8 mouse cellular contexts compared by ENCODE assay signal in genomic region chr2:28525943-28526876, GRCm38 (mm10). TPM values are rescaled to one million over a fixed set of nuclear protein-coding genes. Genes with fewer than 3 reads are reported as not detected.
DNase-seq lines count a peak whose midpoint lies in the region; ATAC-seq and TF ChIP-seq lines count a peak whose summit lies in the region.

No protein-coding gene starts in this region.

- 66% methylated on average over 12 of the region's 12 CpGs for WGBS in liver, adult 2 months
- WGBS in forebrain, embryonic 12.5 days = 44% methylated on average over 12 of the region's 12 CpGs
- WGBS in intestine, embryonic 16.5 days = 21% methylated on average over 12 of the region's 12 CpGs

- no peak overlapping the region for H3ac ChIP-seq in myocyte (ENCODE audit: control insufficient read depth, insufficient read length)

- TF ChIP-seq POLR2A in liver, adult 2 months (IDR thresholded peaks at IDR 0.05; ENCODE audit: extremely low read depth, insufficient read depth, low read length) = no peak
- TF ChIP-seq POLR2A in myocyte (IDR thresholded peaks at IDR 0.05; ENCODE audit: insufficient read length, low read depth) = no peak

- H3K4me2 ChIP-seq in forebrain, embryonic 12.5 days = peak overlapping the region; percentile 30; the same call in 1 of the 2 replicates
- peak overlapping the region; percentile 19 for H3K4me2 ChIP-seq in intestine, embryonic 16.5 days (ENCODE audit: low read depth, low read length)
- H3K4me2 ChIP-seq in myocyte (ENCODE audit: low read depth) = peak overlapping the region; percentile 49

- no peaks in the 10 kb centered on the region for H3K79me2 ChIP-seq in liver, adult 2 months (ENCODE audit: control insufficient read depth, insufficient read depth, low read length)
- no peaks in the 10 kb centered on the region for H3K79me2 ChIP-seq in myocyte (ENCODE audit: control insufficient read depth, insufficient read depth)

- DNase-seq in liver, adult 2 months (ENCODE audit: extremely low read depth, low read depth, low spot score) = no peak
- DNase-seq in liver (no peak), adipocyte (ENCODE audit: low spot score) (peak; percentile 53)
- DNase-seq in layer of hippocampus, adult 18-20 months (ENCODE audit: low spot score in 2 of 2) = no peak
- DNase-seq in ovary, postnatal 10 days (ENCODE audit: low spot score) = no peak

- no peaks in the 10 kb centered on the region; the same call in 1 of the 2 replicates for H3K4me1 ChIP-seq in liver, adult 2 months (ENCODE audit: control insufficient read depth, insufficient read depth, low read length)
- peaks cover 76% of the 10 kb centered on the region for H3K4me1 ChIP-seq in forebrain, embryonic 12.5 days
- H3K4me1 ChIP-seq in intestine, embryonic 16.5 days (ENCODE audit: control insufficient read depth, insufficient read depth, low read length) = peaks cover 41% of the 10 kb centered on the region

- H3K9me3 ChIP-seq in forebrain, embryonic 12.5 days = no peaks in the 10 kb centered on the region
- no peaks in the 10 kb centered on the region for H3K9me3 ChIP-seq in intestine, embryonic 16.5 days (ENCODE audit: control insufficient read depth, low read length)

- no peaks in the 10 kb centered on the region for H3K27me3 ChIP-seq in liver, adult 2 months (ENCODE audit: control insufficient read depth, insufficient read depth, low read length)
- H3K27me3 ChIP-seq in forebrain, embryonic 12.5 days = no peaks in the 10 kb centered on the region
- H3K27me3 ChIP-seq in intestine, embryonic 16.5 days (replicated peaks; ENCODE audit: control insufficient read depth, insufficient read depth, low read length) = no peaks in the 10 kb centered on the region
- H3K27me3 ChIP-seq in myocyte (ENCODE audit: control insufficient read depth, insufficient read depth, insufficient read length) = no peaks in the 10 kb centered on the region

- H3K36me3 ChIP-seq in liver, adult 2 months (ENCODE audit: control insufficient read depth, insufficient read depth, low read length) = no peaks in the 10 kb centered on the region
- no peaks in the 10 kb centered on the region for H3K36me3 ChIP-seq in forebrain, embryonic 12.5 days (replicated peaks)
- no peaks in the 10 kb centered on the region for H3K36me3 ChIP-seq in intestine, embryonic 16.5 days (ENCODE audit: control insufficient read depth, insufficient read depth, low read length)
- H3K36me3 ChIP-seq in myocyte (ENCODE audit: control insufficient read depth, insufficient read depth) = no peaks in the 10 kb centered on the region

- peak overlapping the region; percentile 78 for H3K27ac ChIP-seq in liver, adult 2 months (replicated peaks; ENCODE audit: insufficient read depth, low read depth, low read length)
- H3K27ac ChIP-seq in forebrain, embryonic 12.5 days = peak overlapping the region; percentile 89
- peak overlapping the region; percentile 83 for H3K27ac ChIP-seq in intestine, embryonic 16.5 days (ENCODE audit: low read length)

- ATAC-seq in forebrain, embryonic 12.5 days (ENCODE audit: low FRiP score) = peak; percentile 32; the same call in 1 of the 2 replicates
- peak; percentile 36 for ATAC-seq in intestine, embryonic 16.5 days

- H3K4me3 ChIP-seq in liver, adult 2 months (ENCODE audit: insufficient read depth, low read depth, low read length) = no peak overlapping the region
- H3K4me3 ChIP-seq in forebrain, embryonic 12.5 days (replicated peaks) = no peak overlapping the region
- 0 out of 2 replicates have a peak overlapping the region, but pooled peaks have one; percentile 1 for H3K4me3 ChIP-seq in intestine, embryonic 16.5 days (ENCODE audit: low read length)
- no peak overlapping the region for H3K4me3 ChIP-seq in myocyte

- no peak overlapping the region for H3K9ac ChIP-seq in liver, adult 2 months (ENCODE audit: low read depth, low read length)
- H3K9ac ChIP-seq in forebrain, embryonic 12.5 days = peak overlapping the region; percentile 45
- H3K9ac ChIP-seq in intestine, embryonic 16.5 days (ENCODE audit: low read depth, low read length) = peak overlapping the region; percentile 37

- TF ChIP-seq CTCF in liver, adult 2 months (IDR thresholded peaks at IDR 0.05; ENCODE audit: low read depth, low read length) = peak; percentile 24; the same call in 1 of the 2 replicates

TF ChIP-seq in myocyte, 11 proteins besides CTCF, POLR2A, EP300 and RAD21:
- no peak for TF ChIP-seq SRF (IDR thresholded peaks at IDR 0.05; ENCODE audit: control insufficient read depth, insufficient read length, low read depth)
- no peak for TF ChIP-seq POLR2AphosphoS2 (IDR thresholded peaks at IDR 0.05; ENCODE audit: insufficient read length, low read depth)
- no peak for TF ChIP-seq TCF3 (IDR thresholded peaks at IDR 0.05; ENCODE audit: insufficient read length, low read depth)
- TF ChIP-seq REST (IDR thresholded peaks at IDR 0.05; ENCODE audit: insufficient read depth, insufficient read length) = no peak
- no peak for TF ChIP-seq E2F4 (IDR thresholded peaks at IDR 0.05; ENCODE audit: insufficient read depth)
- no peak for TF ChIP-seq MAX (IDR thresholded peaks at IDR 0.05; ENCODE audit: low read depth)
- TF ChIP-seq MYOG (IDR thresholded peaks at IDR 0.05; ENCODE audit: control insufficient read depth in 1 of 3, insufficient read depth in 1 of 3, insufficient read length in 2 of 3, low read depth in 2 of 3) = no peak
- no peak for TF ChIP-seq USF1 (IDR thresholded peaks at IDR 0.05; ENCODE audit: low read depth)
- TF ChIP-seq TCF12 (IDR thresholded peaks at IDR 0.05; ENCODE audit: insufficient read depth, poor library complexity, severe bottlenecking) = no peak
- no peak for TF ChIP-seq CEBPB (IDR thresholded peaks at IDR 0.05; ENCODE audit: insufficient read depth, poor library complexity, severe bottlenecking)
- no peak for TF ChIP-seq MYOD1 (IDR thresholded peaks at IDR 0.05; ENCODE audit: control insufficient read depth in 1 of 3, insufficient read length in 2 of 3, low read depth in 2 of 3)

RNA-seq across cellular contexts. Expression of gene Ralgds, which starts 13.3 kb away (rescaled TPM):
- total RNA-seq in liver, adult 2 months (2014; rRNA removed) = 1.1 and 1.7 TPM in 2 replicates
- 1.5 and 3.0 TPM in 2 replicates for polyA plus RNA-seq in liver, adult 2 months (2012; rRNA removed)
- 55.2 and 62.6 TPM in 2 replicates for polyA plus RNA-seq in forebrain, embryonic 12.5 days (2016; fragmentation: Nextera tagmentation; extraction: Ambion mirVana)
- 19.1 and 21.5 TPM in 2 replicates for polyA plus RNA-seq in intestine, embryonic 16.5 days (2015; fragmentation: Nextera tagmentation; extraction: Ambion mirVana)
- 24.2 TPM for polyA plus RNA-seq in myocyte (2012; fragmentation: generic; extraction: Trizol)
- total RNA-seq in layer of hippocampus, adult 18-20 months (2021) = 100 to 1,000 TPM; 127 to 132 TPM

RNA-seq across cellular contexts. Expression of gene Gm10134, which starts 20.3 kb away (rescaled TPM):
- total RNA-seq in liver, adult 2 months (2014; rRNA removed) = not detected in 2 replicates
- polyA plus RNA-seq in liver, adult 2 months (2012; rRNA removed) = not detected in 2 replicates
- 0.61 and 0.64 TPM in 2 replicates for polyA plus RNA-seq in forebrain, embryonic 12.5 days (2016; fragmentation: Nextera tagmentation; extraction: Ambion mirVana)
- 7.4 and 10.3 TPM in 2 replicates for polyA plus RNA-seq in intestine, embryonic 16.5 days (2015; fragmentation: Nextera tagmentation; extraction: Ambion mirVana)
- polyA plus RNA-seq in myocyte (2012; fragmentation: generic; extraction: Trizol) = not detected
- total RNA-seq in layer of hippocampus, adult 18-20 months (2021) = 1 to 10 TPM; 1.0 to 1.8 TPM

RNA-seq across cellular contexts. Expression of gene Gbgt1, which starts 29.5 kb away (rescaled TPM):
- total RNA-seq in liver, adult 2 months (2014; rRNA removed) = 0.65 and 1.7 TPM in 2 replicates
- polyA plus RNA-seq in liver, adult 2 months (2012; rRNA removed) = 0.66 and 0.86 TPM in 2 replicates
- 0.32 TPM in 2 replicates for polyA plus RNA-seq in forebrain, embryonic 12.5 days (2016; fragmentation: Nextera tagmentation; extraction: Ambion mirVana)
- 4.4 and 4.6 TPM in 2 replicates for polyA plus RNA-seq in intestine, embryonic 16.5 days (2015; fragmentation: Nextera tagmentation; extraction: Ambion mirVana)
- not detected for polyA plus RNA-seq in myocyte (2012; fragmentation: generic; extraction: Trizol)
- 1 to 10 TPM; 1.5 to 2.2 TPM for total RNA-seq in layer of hippocampus, adult 18-20 months (2021)

RNA-seq across cellular contexts. Expression of gene Cel, which starts 37.0 kb away (rescaled TPM):
- 19.2 and 70.5 TPM in 2 replicates for total RNA-seq in liver, adult 2 months (2014; rRNA removed)
- 0.11 and 0.37 TPM in 2 replicates for polyA plus RNA-seq in liver, adult 2 months (2012; rRNA removed)
- not detected in 2 replicates for polyA plus RNA-seq in forebrain, embryonic 12.5 days (2016; fragmentation: Nextera tagmentation; extraction: Ambion mirVana)
- 383 and 542 TPM in 2 replicates for polyA plus RNA-seq in intestine, embryonic 16.5 days (2015; fragmentation: Nextera tagmentation; extraction: Ambion mirVana)
- polyA plus RNA-seq in myocyte (2012; fragmentation: generic; extraction: Trizol) = not detected
- total RNA-seq in layer of hippocampus, adult 18-20 months (2021) = not detected

RNA-seq across cellular contexts. Expression of gene Gtf3c5, which starts 57.3 kb away (rescaled TPM):
- total RNA-seq in liver, adult 2 months (2014; rRNA removed) = 2.9 and 3.1 TPM in 2 replicates
- polyA plus RNA-seq in liver, adult 2 months (2012; rRNA removed) = 7.8 and 9.0 TPM in 2 replicates
- polyA plus RNA-seq in forebrain, embryonic 12.5 days (2016; fragmentation: Nextera tagmentation; extraction: Ambion mirVana) = 46.9 and 50.9 TPM in 2 replicates
- polyA plus RNA-seq in intestine, embryonic 16.5 days (2015; fragmentation: Nextera tagmentation; extraction: Ambion mirVana) = 27.5 and 32.2 TPM in 2 replicates
- 24.4 TPM for polyA plus RNA-seq in myocyte (2012; fragmentation: generic; extraction: Trizol)
- 10 to 100 TPM; 19.6 to 20.5 TPM for total RNA-seq in layer of hippocampus, adult 18-20 months (2021)
